In genomic region chr6:22442591-22442990, GRCm38 (mm10) we compare ENCODE assay signal across 21 mouse cellular contexts.
A peak's percentile ranks its signal among the peaks of the same experiment; 100 is the strongest.
DNase-seq lines count a peak whose midpoint lies in the region; ATAC-seq and TF ChIP-seq lines count a peak whose summit lies in the region.
"Had no signal": no experiment of that assay in that cellular context is flagged by ENCODE, and none has a peak within 500 bp of the region (broad histone marks: within the 10 kb centered on the region; RNA-seq: fewer than 3 reads in every experiment).

No protein-coding gene starts in this region.

- H3K9me3 ChIP-seq in forebrain, embryonic 16.5 days (ENCODE audit: control insufficient read depth, low read length) = no peaks in the 10 kb centered on the region
- H3K9me3 ChIP-seq in forebrain, embryonic 14.5 days (replicated peaks; ENCODE audit: control insufficient read depth, low read length) = no peaks in the 10 kb centered on the region
- H3K9me3 ChIP-seq in ES-Bruce4 (replicated peaks; ENCODE audit: control insufficient read depth, insufficient read depth, low read length, poor library complexity, severe bottlenecking) = peaks cover 4% of the 10 kb centered on the region; the same call in 1 of the 2 replicates
- H3K9me3 ChIP-seq in intestine, embryonic 14.5 days (ENCODE audit: control insufficient read depth, low read length) = no peaks in the 10 kb centered on the region
- H3K9me3 ChIP-seq: forebrain, embryonic 15.5 days; heart, embryonic 15.5 days; hindbrain, embryonic 10.5 days had no signal

- H3K9ac ChIP-seq in forebrain, embryonic 16.5 days (replicated peaks; ENCODE audit: low read depth, low read length) = no peak overlapping the region
- H3K9ac ChIP-seq in forebrain, embryonic 14.5 days (ENCODE audit: low read length) = no peak overlapping the region
- H3K9ac ChIP-seq in ES-Bruce4 (ENCODE audit: low read depth, poor library complexity, severe bottlenecking) = no peak overlapping the region
- no peak overlapping the region for H3K9ac ChIP-seq in intestine, embryonic 14.5 days (ENCODE audit: low read length)
- H3K9ac ChIP-seq: forebrain, embryonic 15.5 days; heart, embryonic 15.5 days; hindbrain, embryonic 14.5 days had no signal

- peaks cover 5% of the 10 kb centered on the region for H3K4me1 ChIP-seq in forebrain, embryonic 16.5 days (replicated peaks; ENCODE audit: control insufficient read depth, insufficient read depth, low read length)
- H3K4me1 ChIP-seq in forebrain, embryonic 14.5 days (ENCODE audit: control insufficient read depth, insufficient read depth, low read length) = no peaks in the 10 kb centered on the region
- peaks cover 8% of the 10 kb centered on the region for H3K4me1 ChIP-seq in ES-Bruce4 (ENCODE audit: control insufficient read depth, insufficient read depth, low read length)
- H3K4me1 ChIP-seq in intestine, embryonic 14.5 days (replicated peaks; ENCODE audit: control insufficient read depth, insufficient read depth, low read length) = no peaks in the 10 kb centered on the region
- H3K4me1 ChIP-seq: heart, embryonic 15.5 days had no signal

- no peak for TF ChIP-seq CTCF in ES-Bruce4 (IDR thresholded peaks at IDR 0.05; ENCODE audit: low read depth, low read length)

- TF ChIP-seq EP300 in ES-Bruce4 (IDR thresholded peaks at IDR 0.05; ENCODE audit: insufficient read depth, low read depth, low read length) = no peak

- intact Hi-C loops in heart, postnatal 25 days (cut with DNase I) = no loop called here

- H3K27ac ChIP-seq in forebrain, embryonic 16.5 days (ENCODE audit: low read length) = no peak overlapping the region
- H3K27ac ChIP-seq in forebrain, embryonic 14.5 days (ENCODE audit: low read depth, low read length) = no peak overlapping the region
- 0 out of 2 replicates have a peak overlapping the region, but pooled peaks have one; percentile 5 for H3K27ac ChIP-seq in ES-Bruce4 (ENCODE audit: insufficient read depth, low read length)
- H3K27ac ChIP-seq in intestine, embryonic 14.5 days (ENCODE audit: low read depth) = no peak overlapping the region
- H3K27ac ChIP-seq: forebrain, embryonic 15.5 days; heart, adult 2 months; heart, embryonic 15.5 days; hindbrain, embryonic 10.5 days; hindbrain, embryonic 14.5 days had no signal

- no peak overlapping the region for H3K4me2 ChIP-seq in forebrain, embryonic 16.5 days (ENCODE audit: low read length)
- no peak overlapping the region for H3K4me2 ChIP-seq in forebrain, embryonic 14.5 days (ENCODE audit: low read length)
- H3K4me2 ChIP-seq in intestine, embryonic 14.5 days (ENCODE audit: low read length) = no peak overlapping the region
- H3K4me2 ChIP-seq: forebrain, embryonic 15.5 days; heart, embryonic 11.5 days; heart, embryonic 15.5 days; hindbrain, embryonic 14.5 days had no signal

- peak; percentile 36; the same call in 1 of the 2 replicates for ATAC-seq in forebrain, embryonic 16.5 days
- no peak for ATAC-seq in forebrain, embryonic 14.5 days
- 0 out of 2 replicates have a peak, but pooled peaks have one; percentile 36 for ATAC-seq in intestine, embryonic 14.5 days (replicated peaks; ENCODE audit: low FRiP score, low TSS enrichment, low read depth)

- no peaks in the 10 kb centered on the region for H3K36me3 ChIP-seq in forebrain, embryonic 16.5 days (ENCODE audit: control insufficient read depth, insufficient read depth)
- no peaks in the 10 kb centered on the region for H3K36me3 ChIP-seq in forebrain, embryonic 14.5 days (ENCODE audit: control insufficient read depth, insufficient read depth, low read length)
- H3K36me3 ChIP-seq in ES-Bruce4 (ENCODE audit: control insufficient read depth, insufficient read depth, low read length, poor library complexity, severe bottlenecking) = no peaks in the 10 kb centered on the region
- no peaks in the 10 kb centered on the region for H3K36me3 ChIP-seq in intestine, embryonic 14.5 days (ENCODE audit: control insufficient read depth, insufficient read depth, low read length)
- H3K36me3 ChIP-seq: forebrain, embryonic 15.5 days; heart, embryonic 15.5 days; hindbrain, embryonic 10.5 days had no signal

- H3K27me3 ChIP-seq in forebrain, embryonic 16.5 days (replicated peaks; ENCODE audit: control insufficient read depth, insufficient read depth, low read length) = no peaks in the 10 kb centered on the region
- H3K27me3 ChIP-seq in forebrain, embryonic 14.5 days (replicated peaks; ENCODE audit: control insufficient read depth, insufficient read depth, low read length) = no peaks in the 10 kb centered on the region
- H3K27me3 ChIP-seq in ES-Bruce4 (ENCODE audit: control insufficient read depth, insufficient read depth, low read length, poor library complexity, severe bottlenecking) = no peaks in the 10 kb centered on the region
- H3K27me3 ChIP-seq in intestine, embryonic 14.5 days (replicated peaks; ENCODE audit: control insufficient read depth, insufficient read depth, low read length) = no peaks in the 10 kb centered on the region
- H3K27me3 ChIP-seq: forebrain, embryonic 15.5 days; heart, embryonic 15.5 days had no signal

- 89% methylated on average over 8 of the region's 8 CpGs for WGBS in forebrain, embryonic 16.5 days
- WGBS in forebrain, embryonic 14.5 days = 91% methylated on average over 8 of the region's 8 CpGs
- WGBS in intestine, embryonic 14.5 days = 78% methylated on average over 8 of the region's 8 CpGs

- no peak for TF ChIP-seq POLR2A in ES-Bruce4 (IDR thresholded peaks at IDR 0.05; ENCODE audit: insufficient read depth, low read length)

- H3K4me3 ChIP-seq in forebrain, embryonic 16.5 days (replicated peaks; ENCODE audit: low read length) = no peak overlapping the region
- H3K4me3 ChIP-seq in forebrain, embryonic 14.5 days (ENCODE audit: low read depth, low read length) = no peak overlapping the region
- H3K4me3 ChIP-seq in ES-Bruce4 (ENCODE audit: low read depth, low read length) = no peak overlapping the region
- H3K4me3 ChIP-seq in intestine, embryonic 14.5 days (ENCODE audit: low read depth, low read length) = no peak overlapping the region
- H3K4me3 ChIP-seq: forebrain, embryonic 15.5 days; heart, adult 2 months; heart, embryonic 15.5 days; hindbrain, embryonic 10.5 days had no signal

- no peak for DNase-seq in forebrain, embryonic 14.5 days (ENCODE audit: low spot score)
- DNase-seq in intestine, embryonic 14.5 days (ENCODE audit: low spot score) = no peak
- DNase-seq in yolk sac, embryonic 10.5 days (ENCODE audit: low spot score) = peak; percentile 80
- no peak for DNase-seq in natural killer cell, adult 2 months (ENCODE audit: low spot score in 2 of 2)
- no peak for DNase-seq in heart, postnatal 25 days (ENCODE audit: low spot score)
- DNase-seq: adrenal gland, postnatal 14 days; B cell, adult 2 months; cerebellum, adult 11-12 months; cerebellum, adult 9-10 months; cerebellum, postnatal 25 days; gastrocnemius, postnatal 14 days; heart, adult 2 months; heart, postnatal 14 days; kidney, adult 8-10 months had no signal
